Mouse (Mus musculus) skeletal muscle tissue, adult 2 months (tissue): ENCODE measurements around the gene Crnkl1.

Experiments
- DNase-seq: peaks from one replicate; pipeline ENCODE4 v3.0.0-alpha.2; 2012; ENCODE audit warnings: low read depth, low spot score

Crnkl1 gene

GRCm38 (mm10) chr2:145934339-145935231 is at the start of gene Crnkl1, which contains the start of gene Cfap61:
Gene Crnkl1, minus strand, starts transcription at chr2:145935014.
Gene Cfap61, plus strand, starts transcription at chr2:145934784.
- DNase-seq, result peak; percentile 87

GRCm38 (mm10) chr2:145982317-145983045 is 47.7 kb upstream of the Crnkl1 start:
- DNase-seq, result no peak

GRCm38 (mm10) chr2:145981699-145982112 is 46.9 kb upstream of the Crnkl1 start:
- DNase-seq, result no peak

- DNase-seq, result no peak
Measured at GRCm38 (mm10) chr2:145980881-145981280, 46.1 kb upstream of the Crnkl1 start.

- DNase-seq, result no peak
Measured at GRCm38 (mm10) chr2:145979616-145980015, 44.8 kb upstream of the Crnkl1 start.

GRCm38 (mm10) chr2:145972571-145972970 is 37.8 kb upstream of the Crnkl1 start:
- no peak for DNase-seq

- no peak for DNase-seq
Measured at GRCm38 (mm10) chr2:145971237-145972010, 36.6 kb upstream of the Crnkl1 start.

- no peak for DNase-seq
Measured at GRCm38 (mm10) chr2:145970751-145971150, 35.9 kb upstream of the Crnkl1 start.

GRCm38 (mm10) chr2:145961861-145962260 is 27.0 kb upstream of the Crnkl1 start:
- no peak for DNase-seq

- no peak for DNase-seq
Measured at GRCm38 (mm10) chr2:145958551-145958950, 23.7 kb upstream of the Crnkl1 start.

- no peak for DNase-seq
Measured at GRCm38 (mm10) chr2:145958097-145958496, 23.3 kb upstream of the Crnkl1 start.

- DNase-seq, result peak; percentile 10
Measured at GRCm38 (mm10) chr2:145957450-145957849, 22.6 kb upstream of the Crnkl1 start.

- no peak for DNase-seq
Measured at GRCm38 (mm10) chr2:145956318-145956717, 21.5 kb upstream of the Crnkl1 start.

GRCm38 (mm10) chr2:145955844-145956243 is 21.0 kb upstream of the Crnkl1 start:
- DNase-seq, result no peak

GRCm38 (mm10) chr2:145952726-145953125 is 17.9 kb upstream of the Crnkl1 start:
- no peak for DNase-seq

- DNase-seq, result no peak
Measured at GRCm38 (mm10) chr2:145950239-145950638, 15.4 kb upstream of the Crnkl1 start.

- DNase-seq, result no peak
Measured at GRCm38 (mm10) chr2:145949475-145950068, 14.8 kb upstream of the Crnkl1 start.

GRCm38 (mm10) chr2:145948402-145948954 is 13.7 kb upstream of the Crnkl1 start:
- DNase-seq, result no peak

GRCm38 (mm10) chr2:145944286-145944685 is 9.5 kb upstream of the Crnkl1 start:
- no peak for DNase-seq

- no peak for DNase-seq
Measured at GRCm38 (mm10) chr2:145941403-145941802, 6.6 kb upstream of the Crnkl1 start.

- no peak for DNase-seq
Measured at GRCm38 (mm10) chr2:145936975-145937374, 2.2 kb upstream of the Crnkl1 start.
